Mouse (Mus musculus) embryonic facial prominence, embryonic 11.5 days (tissue): ENCODE results near the gene Pilrb2. TPM values are rescaled to one million over a fixed set of nuclear protein-coding genes. Genes with fewer than 3 reads are reported as not detected.
"Not testable (repeated sequence)": the region's sequence is repeated elsewhere in the genome, so short reads cannot be mapped to it uniquely, and the experiment has no call there.

ENCODE experiments used
- ATAC-seq: fragments of 200-750 bp; cut with Nextera tagmentation; replicated peaks from 2 replicates; pipeline ENCODE4 v1.8.0; 2017; ENCODE audit warnings: low read depth; ENCODE audit not compliant: insufficient number of reproducible peaks, low FRiP score, low TSS enrichment
- DNase-seq: peaks from one replicate; pipeline ENCODE4 v3.0.0-alpha.2; 2015; ENCODE audit warnings: low spot score
- H3K27ac ChIP-seq: fragments of 300-500 bp; sonication (generic); replicated peaks from 2 replicates; pipeline ENCODE4 v1.5.1; 2014; ENCODE audit warnings: mild to moderate bottlenecking, low read depth, low read length, control low read depth
- H3K27me3 ChIP-seq: fragments of 300-500 bp; sonication (generic); 2 replicates; pipeline ENCODE4 v1.6.1; 2014; ENCODE audit warnings: mild to moderate bottlenecking, low read length, moderate library complexity, mixed read lengths; ENCODE audit not compliant: control insufficient read depth, insufficient read depth
- H3K36me3 ChIP-seq: fragments of 300-500 bp; sonication (generic); replicated peaks from 2 replicates; pipeline ENCODE4 v1.6.1; 2014; ENCODE audit warnings: low read depth, mild to moderate bottlenecking, low read length, moderate library complexity, mixed read lengths; ENCODE audit not compliant: control insufficient read depth, insufficient read depth
- H3K4me1 ChIP-seq: fragments of 300-500 bp; sonication (generic); 2 replicates; pipeline ENCODE4 v1.6.1; 2014; ENCODE audit warnings: low read length, mixed read lengths; ENCODE audit not compliant: control insufficient read depth, insufficient read depth
- H3K4me2 ChIP-seq: fragments of 300-500 bp; sonication (generic); 2 replicates; pipeline ENCODE4 v1.6.1; 2014; ENCODE audit warnings: low read depth, mild to moderate bottlenecking, control low read depth, low read length, moderate library complexity
- H3K4me3 ChIP-seq: fragments of 300-500 bp; sonication (generic); 2 replicates; pipeline ENCODE4 v1.5.1; 2014; ENCODE audit warnings: low read depth, low read length, control low read depth
- H3K9ac ChIP-seq: fragments of 300-500 bp; sonication (generic); replicated peaks from 2 replicates; pipeline ENCODE4 v1.6.1; 2014; ENCODE audit warnings: mild to moderate bottlenecking, control low read depth, low read length
- H3K9me3 ChIP-seq: fragments of 300-500 bp; sonication (generic); replicated peaks from 2 replicates; pipeline ENCODE4 v1.6.1; 2016; ENCODE audit warnings: mild to moderate bottlenecking, low read length, inconsistent platforms, mixed read lengths; ENCODE audit not compliant: control insufficient read depth
- WGBS: fragments of 180-500 bp; shearing (Covaris S2); extraction: QIAGEN DNeasy Blood & Tissue Kit; methylation state at CpG from one replicate; pipeline ENCODE4 v1.1.7; 2014; 5-methylcytosine and 5-hydroxymethylcytosine counted together
- polyA plus RNA-seq: library from polyadenylated mRNA; unstranded; fragments of >200 nt; fragmentation: Nextera tagmentation; extraction: Ambion mirVana; gene quantifications from 2 replicates; pipeline ENCODE4 v1.2.1, GENCODE M21; 2014

Pilrb2 gene
- polyA plus RNA-seq, 1 experiment from 2014 or later, result not detected

GRCm38 (mm10) chr5:137856870-137857269, 14.7 kb downstream of the Pilrb2 start:
- ATAC-seq, H3K9me3 ChIP-seq, H3K4me3 ChIP-seq, H3K9ac ChIP-seq, H3K27ac ChIP-seq, H3K36me3 ChIP-seq, DNase-seq, H3K27me3 ChIP-seq, H3K4me1 ChIP-seq, H3K4me2 ChIP-seq: not testable (repeated sequence)
- 75% methylated on average over 5 of the region's 5 CpGs for WGBS

GRCm38 (mm10) chr5:137854907-137855306, 16.7 kb downstream of the Pilrb2 start:
- DNase-seq, H3K9me3 ChIP-seq, H3K9ac ChIP-seq, H3K4me2 ChIP-seq, H3K4me3 ChIP-seq, H3K27ac ChIP-seq, H3K4me1 ChIP-seq, H3K36me3 ChIP-seq, H3K27me3 ChIP-seq, ATAC-seq: not testable (repeated sequence)
- 86% methylated on average over 3 of the region's 3 CpGs for WGBS

GRCm38 (mm10) chr5:137850313-137850712, 21.3 kb downstream of the Pilrb2 start:
- H3K27me3 ChIP-seq, H3K4me3 ChIP-seq, H3K4me1 ChIP-seq, H3K9ac ChIP-seq, H3K4me2 ChIP-seq, H3K27ac ChIP-seq, ATAC-seq, H3K36me3 ChIP-seq, H3K9me3 ChIP-seq, DNase-seq: not testable (repeated sequence)
- WGBS, result 87% methylated on average over 1 of the region's 1 CpGs

- not testable (repeated sequence) for H3K4me3 ChIP-seq, H3K9me3 ChIP-seq, H3K27me3 ChIP-seq, H3K27ac ChIP-seq, H3K36me3 ChIP-seq, H3K9ac ChIP-seq, ATAC-seq, DNase-seq, H3K4me1 ChIP-seq, H3K4me2 ChIP-seq
Measured at GRCm38 (mm10) chr5:137837110-137837509, 34.5 kb downstream of the Pilrb2 start.

GRCm38 (mm10) chr5:137836611-137837010, 35.0 kb downstream of the Pilrb2 start:
- H3K36me3 ChIP-seq, result no peaks in the 10 kb centered on the region
- H3K27me3 ChIP-seq, result no peaks in the 10 kb centered on the region
- no peak overlapping the region for H3K27ac ChIP-seq
- H3K4me3 ChIP-seq, result no peak overlapping the region
- DNase-seq, result no peak
- H3K9ac ChIP-seq, result no peak overlapping the region
- H3K9me3 ChIP-seq, result no peaks in the 10 kb centered on the region
- H3K4me2 ChIP-seq, result no peak overlapping the region
- no peaks in the 10 kb centered on the region for H3K4me1 ChIP-seq
- no peak for ATAC-seq

- not testable (repeated sequence) for H3K4me2 ChIP-seq, H3K27me3 ChIP-seq, H3K9me3 ChIP-seq, H3K4me1 ChIP-seq, H3K27ac ChIP-seq, H3K36me3 ChIP-seq, H3K9ac ChIP-seq, DNase-seq, H3K4me3 ChIP-seq, ATAC-seq
- 47% methylated on average over 2 of the region's 2 CpGs for WGBS
Measured at GRCm38 (mm10) chr5:137835966-137836520, 35.6 kb downstream of the Pilrb2 start, which contains the start of gene Pilra. Gene Pilra, minus strand, starts transcription at chr5:137836281.

GRCm38 (mm10) chr5:137833500-137833899, 38.1 kb downstream of the Pilrb2 start:
- Histone ChIP-seq H3K27ac (no peak overlapping the region), H3K4me1 (no peaks in the 10 kb centered on the region), H3K4me3 (no peak overlapping the region), H3K27me3 (no peaks in the 10 kb centered on the region), H3K9me3 (no peaks in the 10 kb centered on the region), H3K36me3 (no peaks in the 10 kb centered on the region), H3K9ac (no peak overlapping the region), H3K4me2 (no peak overlapping the region)
- WGBS, result 47% methylated on average over 4 of the region's 4 CpGs
- ATAC-seq, result no peak
- no peak for DNase-seq

- Histone ChIP-seq H3K4me1 (no peaks in the 10 kb centered on the region), H3K9me3 (no peaks in the 10 kb centered on the region), H3K4me3 (no peak overlapping the region), H3K27me3 (no peaks in the 10 kb centered on the region), H3K9ac (no peak overlapping the region), H3K36me3 (no peaks in the 10 kb centered on the region), H3K4me2 (no peak overlapping the region), H3K27ac (no peak overlapping the region)
- DNase-seq (no peak), ATAC-seq (no peak)
- WGBS, result 76% methylated on average over 6 of the region's 6 CpGs
Measured at GRCm38 (mm10) chr5:137831506-137831905, 40.1 kb downstream of the Pilrb2 start.
